Mouse (Mus musculus): ENCODE results near the gene Ubap1l. TPM values are rescaled to one million over a fixed set of nuclear protein-coding genes. Genes with fewer than 3 reads are reported as not detected.

Ubap1l gene
- total and polyA plus RNA-seq, 3 experiments = 0.18 TPM; not detected in 1

- Histone ChIP-seq H3K27ac (no peak overlapping the region), H3K9ac (ENCODE audit: low read depth, low read length) (no peak overlapping the region), H3K36me3 (ENCODE audit: control insufficient read depth, insufficient read depth, low read length) (no peaks in the 10 kb centered on the region), H3K4me3 (no peak overlapping the region), H3K79me2 (replicated peaks; ENCODE audit: control insufficient read depth, insufficient read depth, low read length) (no peaks in the 10 kb centered on the region), H3K27me3 (ENCODE audit: control insufficient read depth, insufficient read depth, low read length) (peaks cover 3% of the 10 kb centered on the region; the same call in 1 of the 2 replicates), H3K4me1 (ENCODE audit: control insufficient read depth, insufficient read depth, low read length) (peaks cover 7% of the 10 kb centered on the region)
- DNase-seq = no peak
- intact Hi-C loops (cut with DNase I) = no loop called here
- no peak for TF ChIP-seq EP300 (IDR thresholded peaks at IDR 0.05; ENCODE audit: insufficient read depth, low read depth, low read length)
- 0 out of 2 replicates have a peak, but pooled peaks have one; percentile 16 for TF ChIP-seq CTCF (IDR thresholded peaks at IDR 0.05)
- no peak for TF ChIP-seq POLR2A (IDR thresholded peaks at IDR 0.05; ENCODE audit: insufficient read depth, low read depth, low read length)
- 58% methylated on average over 8 of the region's 8 CpGs for WGBS
Measured at GRCm38 (mm10) chr9:65386373-65387140, 25.7 kb downstream of the Ubap1l start.

DNA sequence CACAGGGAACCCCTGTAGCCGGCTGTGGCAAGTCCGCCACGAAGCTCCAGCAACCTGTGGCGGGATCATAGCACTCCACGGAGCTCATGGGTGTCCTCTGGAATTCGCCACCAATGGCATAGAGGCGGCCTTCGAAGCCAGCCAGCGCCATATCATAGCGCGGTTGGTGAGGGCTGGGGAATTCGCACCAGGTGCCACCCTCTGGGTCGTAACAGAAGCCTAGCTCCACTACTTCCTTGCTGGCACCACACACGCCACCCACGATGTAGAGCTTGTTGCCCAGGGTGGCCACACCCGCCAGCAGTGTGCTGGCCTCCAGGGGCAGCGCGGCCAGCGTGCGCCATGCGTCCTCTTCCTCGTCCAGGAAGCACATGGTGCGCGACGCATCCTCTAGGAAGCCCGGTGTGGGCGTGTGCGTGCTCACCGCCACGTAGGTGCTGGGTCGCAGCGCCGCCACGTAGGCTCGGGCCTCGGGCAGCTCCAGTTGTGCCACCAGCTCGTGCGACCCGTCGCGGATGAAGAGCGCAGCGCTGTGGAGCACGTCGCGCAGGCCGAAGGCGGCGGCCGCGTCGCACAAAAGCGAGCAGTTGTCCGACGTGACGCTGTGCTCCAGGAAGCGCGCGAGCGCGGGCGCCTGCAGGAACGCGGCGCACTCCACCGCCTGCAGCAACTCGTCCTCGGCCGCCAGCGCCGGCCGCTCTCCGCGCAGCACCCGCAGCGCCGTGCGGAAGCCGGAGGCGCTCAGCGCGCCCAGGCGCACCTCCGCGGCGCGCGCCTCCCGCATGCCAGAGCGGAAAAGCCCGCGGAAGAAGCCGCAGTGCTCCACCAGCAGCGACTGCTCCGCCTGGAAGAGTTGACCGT lies 30.1 kb downstream of the Ubap1l start:
- Histone ChIP-seq H3K27me3 (ENCODE audit: control insufficient read depth, insufficient read depth, low read length) (peaks cover 3% of the 10 kb centered on the region; the same call in 1 of the 2 replicates), H3K4me1 (ENCODE audit: control insufficient read depth, insufficient read depth, low read length) (peaks cover 11% of the 10 kb centered on the region), H3K27ac (peak overlapping the region; percentile 74), H3K36me3 (ENCODE audit: control insufficient read depth, insufficient read depth, low read length) (no peaks in the 10 kb centered on the region), H3K79me2 (replicated peaks; ENCODE audit: control insufficient read depth, insufficient read depth, low read length) (no peaks in the 10 kb centered on the region), H3K4me3 (peak overlapping the region; percentile 50), H3K9ac (ENCODE audit: low read depth, low read length) (peak overlapping the region; percentile 82)
- TF ChIP-seq CTCF (IDR thresholded peaks at IDR 0.05) (no peak), EP300 (IDR thresholded peaks at IDR 0.05; ENCODE audit: insufficient read depth, low read depth, low read length) (no peak), POLR2A (IDR thresholded peaks at IDR 0.05; ENCODE audit: insufficient read depth, low read depth, low read length) (no peak)
- 14% methylated on average over 96 of the region's 96 CpGs for WGBS
- DNase-seq = peak in 1 of 2 experiments; percentile 57
- intact Hi-C loops (cut with DNase I) = no loop called here

DNA sequence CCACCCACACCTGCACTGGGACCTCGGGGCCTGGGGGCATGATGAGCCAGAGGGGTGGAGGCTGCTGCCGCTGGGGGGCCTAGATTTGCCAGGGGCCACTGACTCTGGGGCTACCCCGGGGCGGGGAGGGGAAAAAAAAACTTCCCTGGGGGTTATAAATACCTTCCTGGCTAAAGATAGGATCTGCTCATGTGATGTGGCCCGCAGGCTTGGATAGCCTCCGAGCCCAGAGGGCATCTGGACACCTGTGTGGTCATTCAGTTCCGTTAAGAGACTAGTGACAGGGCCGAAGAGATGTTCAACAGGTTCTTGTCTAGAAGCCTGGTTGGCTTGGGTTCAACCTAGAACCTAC lies 30.7 kb downstream of the Ubap1l start, which contains the start of gene Kbtbd13:
Gene Kbtbd13 (minus strand): TSS at position 40 of the 352 bp plus-strand sequence.
- TF ChIP-seq EP300 (IDR thresholded peaks at IDR 0.05; ENCODE audit: insufficient read depth, low read depth, low read length) (0 out of 2 replicates have a peak, but pooled peaks have one; percentile 55), POLR2A (IDR thresholded peaks at IDR 0.05; ENCODE audit: insufficient read depth, low read depth, low read length) (no peak)
- peak within 1 kb of the TSS; percentile 50 for H3K4me3 ChIP-seq
- no peaks in the 10 kb centered on the region for H3K36me3 ChIP-seq (ENCODE audit: control insufficient read depth, insufficient read depth, low read length)
- H3K27me3 ChIP-seq (ENCODE audit: control insufficient read depth, insufficient read depth, low read length) = peaks cover 3% of the 10 kb centered on the region; the same call in 1 of the 2 replicates
- intact Hi-C loops (cut with DNase I) = no loop called here
- H3K9ac ChIP-seq (ENCODE audit: low read depth, low read length) = peak within 1 kb of the TSS; percentile 82
- no peaks in the 10 kb centered on the region for H3K79me2 ChIP-seq (replicated peaks; ENCODE audit: control insufficient read depth, insufficient read depth, low read length)
- peak in 1 of 2 experiments; percentile 57 for DNase-seq
- peaks cover 11% of the 10 kb centered on the region for H3K4me1 ChIP-seq (ENCODE audit: control insufficient read depth, insufficient read depth, low read length)
- 23% methylated on average over 8 of the region's 8 CpGs for WGBS
- peak within 1 kb of the TSS; percentile 74 for H3K27ac ChIP-seq

DNA sequence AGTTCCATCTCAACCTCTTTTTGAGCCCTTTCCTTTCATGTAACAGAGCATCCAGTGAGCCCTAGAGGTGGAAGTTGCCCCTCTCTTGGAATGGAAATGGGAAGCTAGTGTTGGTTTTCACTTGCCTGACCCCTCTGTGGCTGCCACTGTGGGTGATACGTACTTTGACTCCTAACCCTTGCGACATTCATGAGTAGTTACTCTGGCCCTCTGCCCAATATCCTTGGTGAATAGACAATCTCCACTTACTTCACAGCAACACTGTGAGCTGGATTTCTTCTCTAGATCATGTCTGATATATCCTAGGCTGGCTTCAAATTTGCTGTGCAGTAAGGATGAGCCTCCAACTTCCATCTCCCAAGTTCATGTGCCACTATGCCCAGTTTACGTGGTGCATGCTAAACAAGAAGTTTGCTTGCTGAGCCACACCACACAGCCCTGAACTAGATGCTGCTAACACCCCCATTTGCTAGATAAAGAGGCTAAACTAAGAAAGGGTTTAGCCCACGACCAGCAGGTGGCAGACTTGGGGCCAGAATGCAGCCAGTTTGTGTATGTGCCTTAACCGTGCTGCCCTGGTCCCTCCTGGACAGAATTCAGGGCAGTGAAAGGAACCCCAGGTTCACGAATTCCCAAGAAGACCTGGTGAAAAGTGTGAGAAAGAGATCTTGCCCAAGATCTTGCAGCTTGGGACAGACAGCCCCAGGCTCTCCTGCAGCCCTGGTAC lies 32.0 kb downstream of the Ubap1l start:
- Histone ChIP-seq H3K79me2 (replicated peaks; ENCODE audit: control insufficient read depth, insufficient read depth, low read length) (no peaks in the 10 kb centered on the region), H3K4me3 (no peak overlapping the region), H3K4me1 (ENCODE audit: control insufficient read depth, insufficient read depth, low read length) (peaks cover 11% of the 10 kb centered on the region), H3K27ac (peak overlapping the region; percentile 40), H3K27me3 (ENCODE audit: control insufficient read depth, insufficient read depth, low read length) (peaks cover 3% of the 10 kb centered on the region; the same call in 1 of the 2 replicates), H3K36me3 (ENCODE audit: control insufficient read depth, insufficient read depth, low read length) (no peaks in the 10 kb centered on the region), H3K9ac (ENCODE audit: low read depth, low read length) (no peak overlapping the region)
- WGBS = 27% methylated on average over 6 of the region's 6 CpGs
- TF ChIP-seq EP300 (IDR thresholded peaks at IDR 0.05; ENCODE audit: insufficient read depth, low read depth, low read length) (peak; percentile 34; the same call in 1 of the 2 replicates), CTCF (IDR thresholded peaks at IDR 0.05) (peak; percentile 89), POLR2A (IDR thresholded peaks at IDR 0.05; ENCODE audit: insufficient read depth, low read depth, low read length) (no peak)
- DNase-seq = peak; percentile 64 to 82
- intact Hi-C loops (cut with DNase I) = loop anchor here (1.0 kb wide), 1 partner anchor 40 kb away; no protein-coding TSS in a partner anchor

DNA sequence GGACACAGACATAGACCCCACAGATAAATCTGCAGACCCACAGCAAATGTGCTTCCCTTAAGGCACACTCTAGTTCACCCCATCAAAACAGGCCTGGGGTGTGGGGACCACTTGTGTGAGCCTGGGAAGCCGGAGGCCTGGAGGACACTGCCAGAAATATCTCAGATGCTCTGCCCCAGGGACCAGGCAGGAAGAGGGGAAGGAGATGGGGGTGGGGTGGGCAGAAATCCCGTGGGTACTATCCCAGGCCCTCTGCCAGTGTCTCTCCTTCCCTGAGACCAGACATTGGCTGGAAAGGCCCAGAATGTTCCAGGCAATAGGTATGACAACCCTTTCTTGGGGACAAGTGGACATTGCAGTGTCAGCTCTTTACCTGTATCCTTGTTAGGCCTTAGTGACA lies 32.8 kb downstream of the Ubap1l start:
- Histone ChIP-seq H3K79me2 (replicated peaks; ENCODE audit: control insufficient read depth, insufficient read depth, low read length) (no peaks in the 10 kb centered on the region), H3K27me3 (ENCODE audit: control insufficient read depth, insufficient read depth, low read length) (peaks cover 3% of the 10 kb centered on the region; the same call in 1 of the 2 replicates), H3K36me3 (ENCODE audit: control insufficient read depth, insufficient read depth, low read length) (no peaks in the 10 kb centered on the region), H3K4me3 (no peak overlapping the region), H3K27ac (peak overlapping the region; percentile 56), H3K4me1 (ENCODE audit: control insufficient read depth, insufficient read depth, low read length) (peaks cover 11% of the 10 kb centered on the region), H3K9ac (ENCODE audit: low read depth, low read length) (no peak overlapping the region)
- no peak for TF ChIP-seq CTCF (IDR thresholded peaks at IDR 0.05)
- TF ChIP-seq EP300 (IDR thresholded peaks at IDR 0.05; ENCODE audit: insufficient read depth, low read depth, low read length) = no peak
- TF ChIP-seq POLR2A (IDR thresholded peaks at IDR 0.05; ENCODE audit: insufficient read depth, low read depth, low read length) = no peak
- intact Hi-C loops (cut with DNase I) = loop anchor here (1.0 kb wide), 1 partner anchor 39 kb away; no protein-coding TSS in a partner anchor
- 16% methylated on average over 2 of the region's 2 CpGs for WGBS
- peak; percentile 47 to 49 for DNase-seq
